Mouse (Mus musculus): ENCODE data around the gene Lrrc72.

Gene Lrrc72

DNA sequence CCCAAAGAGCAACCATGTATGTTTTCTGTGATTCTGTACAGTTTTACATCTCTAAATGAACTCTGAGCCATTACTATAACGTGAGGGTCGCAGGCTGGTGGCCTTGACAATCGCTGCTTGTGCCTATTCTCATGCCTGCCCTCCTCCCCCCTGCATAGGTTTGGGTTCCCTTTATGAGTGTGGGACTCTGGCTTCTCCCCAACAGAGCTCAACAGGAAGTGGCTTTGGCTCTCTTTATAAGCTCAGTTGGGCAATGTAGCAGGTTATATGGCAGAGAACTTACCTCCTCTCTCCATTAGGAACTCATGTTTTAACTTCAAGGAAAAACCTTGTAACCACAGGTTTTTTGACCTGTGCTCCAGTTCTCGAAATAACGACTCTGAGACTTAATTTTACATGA is 62.9 kb downstream of the Lrrc72 start:
- WGBS: 84% methylated on average over 5 of the region's 5 CpGs

DNA sequence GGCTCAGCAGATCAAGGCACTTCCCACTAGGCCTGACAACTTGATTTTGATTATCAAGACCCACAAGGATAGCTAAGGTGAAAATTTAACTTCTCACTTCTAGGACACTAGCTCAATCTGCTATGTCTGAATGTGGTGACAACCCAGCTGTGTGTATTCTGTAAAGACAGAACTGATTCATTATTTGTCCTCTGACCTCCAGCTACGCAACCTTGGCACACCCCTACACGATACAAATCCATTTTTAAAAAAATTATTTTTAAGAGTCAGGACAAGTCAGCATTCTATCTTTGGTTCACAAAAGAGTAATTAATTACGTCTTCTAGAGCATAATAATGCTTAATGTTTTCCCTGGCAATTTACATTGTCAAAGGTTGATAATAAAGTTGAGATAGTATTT is 63.6 kb downstream of the Lrrc72 start:
- WGBS: 97% methylated on average over 3 of the region's 3 CpGs

DNA sequence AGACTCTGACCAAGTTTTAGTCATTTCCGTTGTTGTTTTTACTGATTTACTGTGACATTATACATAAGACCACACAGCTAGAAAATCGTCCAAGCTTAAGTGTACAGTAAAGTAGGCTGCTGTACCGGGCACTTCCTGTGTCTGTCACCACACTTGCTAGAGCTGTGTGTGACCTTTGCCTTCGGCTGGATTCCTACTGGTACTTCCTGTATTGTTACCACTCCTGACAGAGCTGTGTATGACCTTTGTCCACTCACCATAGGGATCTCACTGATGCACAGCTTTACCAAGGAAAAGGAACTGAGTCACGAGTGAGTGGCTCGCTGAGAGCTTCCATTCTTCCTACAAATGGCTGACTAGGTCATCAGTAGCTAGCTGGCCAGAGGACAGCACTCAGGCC is 66.1 kb downstream of the Lrrc72 start:
- WGBS: 76% methylated on average over 6 of the region's 6 CpGs

DNA sequence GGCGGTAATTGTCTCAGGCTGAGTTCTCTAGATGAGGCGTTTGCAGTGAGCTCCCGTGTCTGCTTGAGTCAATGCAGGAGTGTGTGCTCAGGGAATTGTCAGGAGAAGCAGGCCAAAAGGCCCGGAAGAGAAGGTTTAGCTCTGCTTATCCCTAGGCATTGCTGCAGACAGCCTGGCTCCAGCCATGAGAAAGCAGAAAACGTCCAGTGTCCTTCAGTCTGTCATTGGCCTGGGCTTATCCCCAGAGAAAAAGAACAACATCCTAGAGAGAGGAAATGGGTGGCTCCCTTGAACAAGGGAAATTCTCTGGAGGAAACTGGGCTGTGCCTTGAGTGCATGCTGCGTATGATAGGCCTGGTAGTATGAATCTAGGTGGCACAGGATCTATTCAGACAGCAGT is 70.6 kb downstream of the Lrrc72 start:
- 86% methylated on average over 6 of the region's 6 CpGs for WGBS

DNA sequence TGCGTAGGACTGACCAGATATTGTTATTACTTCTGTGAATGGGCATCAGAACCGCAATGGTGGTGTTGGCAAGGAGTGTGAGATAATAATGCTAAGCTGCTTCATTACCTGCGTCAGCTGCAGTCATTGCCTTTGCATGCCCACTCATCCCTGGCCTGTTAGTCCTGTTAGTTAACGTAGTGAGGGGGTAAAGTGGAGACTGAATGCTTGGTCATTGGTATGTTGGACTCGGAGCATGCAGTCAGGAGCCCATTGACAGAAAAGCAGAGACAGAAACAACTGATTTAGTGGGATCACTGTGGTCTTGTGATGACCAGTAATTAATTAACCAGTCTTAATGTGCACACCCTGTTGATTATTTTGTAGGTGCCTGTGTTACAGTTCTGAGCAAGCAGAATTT is 76.0 kb downstream of the Lrrc72 start:
- 90% methylated on average over 5 of the region's 5 CpGs for WGBS

DNA sequence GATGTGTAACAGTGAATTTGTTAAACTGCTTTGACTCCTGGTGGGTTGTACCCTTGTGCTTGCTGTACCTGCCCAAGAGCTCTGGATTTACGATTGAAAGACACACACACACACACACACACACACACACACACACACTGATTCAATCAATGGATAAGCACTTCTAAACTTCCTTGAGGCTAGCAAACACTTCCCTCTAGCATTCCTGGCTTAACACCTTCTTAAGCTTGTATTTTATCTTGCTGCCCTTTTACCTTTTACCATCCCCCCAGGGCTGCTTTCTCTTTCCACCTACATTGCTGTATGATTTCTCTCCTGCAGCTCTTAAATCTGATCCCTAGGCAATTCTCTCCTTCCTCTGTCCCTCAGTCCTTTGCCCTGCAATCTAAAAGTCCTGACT is 87.9 kb downstream of the Lrrc72 start:
- 63% methylated on average over 1 of the region's 1 CpGs for WGBS

DNA sequence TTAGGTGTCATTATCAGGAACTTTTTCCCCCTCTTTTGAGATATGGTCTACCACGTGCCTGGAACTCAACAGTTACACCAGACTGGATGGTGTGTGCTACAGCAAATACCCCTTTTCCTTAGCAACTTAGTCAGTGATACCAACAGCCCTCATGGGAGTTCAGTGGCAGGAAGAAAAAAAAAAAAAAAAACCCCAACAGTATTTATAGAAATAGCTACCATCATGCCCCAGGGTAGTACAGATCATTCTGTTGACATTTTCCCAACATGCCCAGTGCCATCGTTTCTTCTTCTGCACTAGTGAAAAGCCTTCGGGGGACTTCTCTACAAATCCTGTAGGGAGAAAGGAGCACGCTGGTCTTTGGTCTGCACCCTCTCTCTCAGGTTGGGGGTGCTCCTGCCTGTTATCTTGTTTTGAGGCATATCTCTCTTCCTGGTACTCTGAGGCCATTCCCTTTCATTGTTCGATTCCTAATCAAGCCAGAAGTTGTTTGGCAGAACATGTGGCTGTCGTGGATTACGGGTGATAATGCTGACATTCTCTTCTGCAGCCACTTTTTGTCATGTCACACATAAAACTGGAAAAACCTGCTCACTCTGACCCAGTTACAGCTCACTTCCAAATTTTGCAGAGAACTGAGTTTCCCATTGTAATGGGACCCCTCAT is 88.9 kb downstream of the Lrrc72 start:
- 84% methylated on average over 7 of the region's 7 CpGs for whole genome bisulfite sequencing
